Mouse (Mus musculus) embryonic facial prominence, embryonic 15.5 days (tissue): Measurements from ENCODE around the gene Arih2. TPM values are rescaled to one million over a fixed set of nuclear protein-coding genes. Genes with fewer than 3 reads are reported as not detected.
A peak's percentile ranks its signal among the peaks of the same experiment; 100 is the strongest.

Source experiments
- ATAC-seq: fragments of 200-750 bp; cut with Nextera tagmentation; 2 replicates; pipeline ENCODE4 v1.8.0; 2017; ENCODE audit warnings: low read depth, moderate TSS enrichment; ENCODE audit not compliant: insufficient number of reproducible peaks, low FRiP score, low TSS enrichment
- H3K27ac ChIP-seq: fragments of 300-500 bp; sonication (generic); replicated peaks from 2 replicates; pipeline ENCODE4 v1.5.1; 2015; ENCODE audit warnings: mild to moderate bottlenecking, inconsistent platforms
- H3K27me3 ChIP-seq: fragments of 300-500 bp; sonication (generic); 2 replicates; pipeline ENCODE4 v1.6.1; 2015; ENCODE audit warnings: inconsistent platforms
- H3K36me3 ChIP-seq: fragments of 300-500 bp; sonication (generic); 2 replicates; pipeline ENCODE4 v1.6.1; 2015; ENCODE audit warnings: mild to moderate bottlenecking, inconsistent platforms
- H3K4me1 ChIP-seq: fragments of 300-500 bp; sonication (generic); 2 replicates; pipeline ENCODE4 v1.6.1; 2015; ENCODE audit warnings: inconsistent platforms
- H3K4me2 ChIP-seq: fragments of 300-500 bp; sonication (generic); replicated peaks from 2 replicates; pipeline ENCODE4 v1.6.1; 2015; ENCODE audit warnings: mild to moderate bottlenecking, inconsistent platforms
- H3K4me3 ChIP-seq: fragments of 300-500 bp; sonication (generic); replicated peaks from 2 replicates; pipeline ENCODE4 v1.5.1; 2015; ENCODE audit warnings: mild to moderate bottlenecking, inconsistent platforms
- H3K9ac ChIP-seq: fragments of 300-500 bp; sonication (generic); 2 replicates; pipeline ENCODE4 v1.6.1; 2015; ENCODE audit warnings: inconsistent platforms
- H3K9me3 ChIP-seq: fragments of 300-500 bp; sonication (generic); replicated peaks from 2 replicates; pipeline ENCODE4 v1.6.1; 2016; ENCODE audit warnings: inconsistent platforms
- WGBS: fragments of 180-500 bp; shearing (Covaris S2); methylation state at CpG from one replicate; pipeline ENCODE4 v1.1.7; 2015; 5-methylcytosine and 5-hydroxymethylcytosine counted together
- polyA plus RNA-seq: library from polyadenylated mRNA; unstranded; fragments of >200 nt; fragmentation: Nextera tagmentation; extraction: Ambion mirVana; gene quantifications from 2 replicates; pipeline ENCODE4 v1.2.1, GENCODE M21; 2015

Gene Arih2
- 46.9 and 49.5 TPM in 2 replicates for polyA plus RNA-seq

GRCm38 (mm10) chr9:108648611-108649560 lies at the start of gene Arih2:
Arih2 (minus strand) TSS chr9:108649386.
- under 1% methylated on average over 112 of the region's 112 CpGs for WGBS
- peak within 1 kb of the TSS; percentile 98 for H3K4me3 ChIP-seq
- no peaks in the 10 kb centered on the region for H3K36me3 ChIP-seq
- H3K9ac ChIP-seq = peak within 1 kb of the TSS; percentile 78
- ATAC-seq = peak; percentile 97
- peaks cover 14% of the 10 kb centered on the region for H3K4me1 ChIP-seq
- peak within 1 kb of the TSS; percentile 69 for H3K4me2 ChIP-seq
- no peaks in the 10 kb centered on the region for H3K27me3 ChIP-seq
- H3K9me3 ChIP-seq = no peaks in the 10 kb centered on the region
- H3K27ac ChIP-seq = peak within 1 kb of the TSS; percentile 91

- WGBS = 78% methylated on average over 1 of the region's 1 CpGs
- H3K27ac ChIP-seq = no peak overlapping the region
- no peaks in the 10 kb centered on the region for H3K27me3 ChIP-seq
- H3K9ac ChIP-seq = no peak overlapping the region
- H3K4me1 ChIP-seq = peaks cover 24% of the 10 kb centered on the region
- no peak overlapping the region for H3K4me2 ChIP-seq
- H3K4me3 ChIP-seq = no peak overlapping the region
- no peaks in the 10 kb centered on the region for H3K9me3 ChIP-seq
- no peak for ATAC-seq
- H3K36me3 ChIP-seq = 0 out of 2 replicates have a peak, but pooled peaks cover 3% of the 10 kb centered on the region
These were observed 45.3 kb upstream of the Arih2 start for GRCm38 (mm10) chr9:108694533-108694932.

- Histone ChIP-seq H3K36me3 (0 out of 2 replicates have a peak, but pooled peaks cover 3% of the 10 kb centered on the region), H3K27ac (no peak overlapping the region), H3K27me3 (no peaks in the 10 kb centered on the region), H3K9ac (no peak overlapping the region), H3K4me1 (peaks cover 24% of the 10 kb centered on the region), H3K9me3 (no peaks in the 10 kb centered on the region), H3K4me3 (peak overlapping the region; percentile 4; the same call in 1 of the 2 replicates), H3K4me2 (peak overlapping the region; percentile 96; the same call in 1 of the 2 replicates)
- 79% methylated on average over 4 of the region's 4 CpGs for WGBS
- ATAC-seq = no peak
These were observed 44.8 kb upstream of the Arih2 start for GRCm38 (mm10) chr9:108693946-108694345.

- Histone ChIP-seq H3K27me3 (no peaks in the 10 kb centered on the region), H3K4me1 (peaks cover 24% of the 10 kb centered on the region), H3K9ac (peak overlapping the region; percentile 69), H3K27ac (peak overlapping the region; percentile 76), H3K4me3 (peak overlapping the region; percentile 89), H3K9me3 (no peaks in the 10 kb centered on the region), H3K4me2 (peak overlapping the region; percentile 96), H3K36me3 (0 out of 2 replicates have a peak, but pooled peaks cover 3% of the 10 kb centered on the region)
- WGBS = under 1% methylated on average over 91 of the region's 92 CpGs
- peak; percentile 56 for ATAC-seq
These were observed 43.2 kb upstream of the Arih2 start for GRCm38 (mm10) chr9:108692226-108693041.

- H3K36me3 ChIP-seq = 0 out of 2 replicates have a peak, but pooled peaks cover 3% of the 10 kb centered on the region
- peak overlapping the region; percentile 76 for H3K27ac ChIP-seq
- peak; percentile 86 for ATAC-seq
- WGBS = under 1% methylated on average over 38 of the region's 42 CpGs
- peak overlapping the region; percentile 96 for H3K4me2 ChIP-seq
- peak overlapping the region; percentile 69 for H3K9ac ChIP-seq
- no peaks in the 10 kb centered on the region for H3K9me3 ChIP-seq
- H3K27me3 ChIP-seq = no peaks in the 10 kb centered on the region
- H3K4me1 ChIP-seq = peaks cover 24% of the 10 kb centered on the region
- peak overlapping the region; percentile 89 for H3K4me3 ChIP-seq
These were observed 42.6 kb upstream of the Arih2 start for GRCm38 (mm10) chr9:108691846-108692225.

- 61% methylated on average over 8 of the region's 8 CpGs for WGBS
- Histone ChIP-seq H3K27me3 (no peaks in the 10 kb centered on the region), H3K27ac (peak overlapping the region; percentile 76), H3K4me1 (peaks cover 24% of the 10 kb centered on the region), H3K4me2 (peak overlapping the region; percentile 96), H3K9me3 (no peaks in the 10 kb centered on the region), H3K9ac (0 out of 2 replicates have a peak overlapping the region, but pooled peaks have one; percentile 69), H3K4me3 (peak overlapping the region; percentile 89), H3K36me3 (0 out of 2 replicates have a peak, but pooled peaks cover 3% of the 10 kb centered on the region)
- no peak for ATAC-seq
These were observed 42.2 kb upstream of the Arih2 start for GRCm38 (mm10) chr9:108691371-108691770.

- Histone ChIP-seq H3K9ac (no peak overlapping the region), H3K9me3 (no peaks in the 10 kb centered on the region), H3K4me2 (no peak overlapping the region), H3K27me3 (no peaks in the 10 kb centered on the region), H3K27ac (no peak overlapping the region), H3K4me3 (no peak overlapping the region), H3K4me1 (peaks cover 24% of the 10 kb centered on the region), H3K36me3 (0 out of 2 replicates have a peak, but pooled peaks cover 3% of the 10 kb centered on the region)
- no peak for ATAC-seq
- WGBS = 80% methylated on average over 6 of the region's 6 CpGs
These were observed 41.7 kb upstream of the Arih2 start for GRCm38 (mm10) chr9:108690914-108691313.

GRCm38 (mm10) chr9:108689993-108690392 lies 40.8 kb upstream of the Arih2 start:
- H3K27ac ChIP-seq = no peak overlapping the region
- H3K4me3 ChIP-seq = no peak overlapping the region
- 74% methylated on average over 1 of the region's 1 CpGs for WGBS
- peaks cover 24% of the 10 kb centered on the region for H3K4me1 ChIP-seq
- no peaks in the 10 kb centered on the region for H3K36me3 ChIP-seq
- H3K4me2 ChIP-seq = no peak overlapping the region
- H3K9ac ChIP-seq = no peak overlapping the region
- no peaks in the 10 kb centered on the region for H3K27me3 ChIP-seq
- H3K9me3 ChIP-seq = no peaks in the 10 kb centered on the region
- no peak for ATAC-seq

- no peak within 1 kb of the TSS for H3K4me2 ChIP-seq
- ATAC-seq = no peak
- WGBS = 80% methylated on average over 1 of the region's 1 CpGs
- no peak within 1 kb of the TSS for H3K9ac ChIP-seq
- peaks cover 21% of the 10 kb centered on the region for H3K4me1 ChIP-seq
- no peak within 1 kb of the TSS for H3K4me3 ChIP-seq
- H3K9me3 ChIP-seq = no peaks in the 10 kb centered on the region
- no peaks in the 10 kb centered on the region for H3K27me3 ChIP-seq
- no peaks in the 10 kb centered on the region for H3K36me3 ChIP-seq
- no peak within 1 kb of the TSS for H3K27ac ChIP-seq
These were observed 39.9 kb upstream of the Arih2 start, which contains the start of gene Prkar2a for GRCm38 (mm10) chr9:108689106-108689505. Prkar2a (plus strand) TSS chr9:108689314.

GRCm38 (mm10) chr9:108688451-108688850 lies 39.3 kb upstream of the Arih2 start:
- Histone ChIP-seq H3K4me1 (peaks cover 15% of the 10 kb centered on the region), H3K27me3 (no peaks in the 10 kb centered on the region), H3K36me3 (no peaks in the 10 kb centered on the region; the same call in 1 of the 2 replicates), H3K27ac (no peak overlapping the region), H3K4me3 (no peak overlapping the region), H3K9me3 (no peaks in the 10 kb centered on the region), H3K4me2 (no peak overlapping the region), H3K9ac (no peak overlapping the region)
- ATAC-seq = no peak
- 56% methylated on average over 9 of the region's 9 CpGs for WGBS

- Histone ChIP-seq H3K27me3 (no peaks in the 10 kb centered on the region), H3K9ac (no peak overlapping the region), H3K9me3 (no peaks in the 10 kb centered on the region), H3K4me3 (no peak overlapping the region), H3K36me3 (peaks cover 4% of the 10 kb centered on the region), H3K27ac (no peak overlapping the region), H3K4me1 (peaks cover 8% of the 10 kb centered on the region), H3K4me2 (no peak overlapping the region)
- no peak for ATAC-seq
- 68% methylated on average over 2 of the region's 2 CpGs for WGBS
These were observed 38.5 kb upstream of the Arih2 start for GRCm38 (mm10) chr9:108687686-108688085.
